Mouse (Mus musculus) left cerebral cortex, postnatal 36 days (tissue): ENCODE results near the gene Clpb. TPM values are rescaled to one million over a fixed set of nuclear protein-coding genes. Genes with fewer than 3 reads are reported as not detected.

Source experiments
- DNase-seq, 2 experiments: peaks; one replicate each; pipeline ENCODE4 v3.0.0; 2021 to 2022; ENCODE audit warnings: low spot score in 2 of 2, mixed read lengths in 1 of 2
- intact Hi-C: fragments of 180-260 bp; cut with DNase I; formaldehyde crosslinking; loops from one replicate; pipeline ENCODE4 v1.15.1; 2025
- total RNA-seq, 2 experiments: library from RNA; stranded (reverse); gene quantifications; 2 replicates each; pipeline ENCODE4 v1.2.3; 2021

Clpb gene
- total RNA-seq, 2 experiments from 2014 or later, result 55.2 to 60.3 TPM

- peak in 1 of 2 experiments; percentile 35 for DNase-seq
- intact Hi-C loops, result no loop called here
Observed at GRCm38 (mm10) chr7:101767335-101767907, 104.0 kb downstream of the Clpb start.

DNA sequence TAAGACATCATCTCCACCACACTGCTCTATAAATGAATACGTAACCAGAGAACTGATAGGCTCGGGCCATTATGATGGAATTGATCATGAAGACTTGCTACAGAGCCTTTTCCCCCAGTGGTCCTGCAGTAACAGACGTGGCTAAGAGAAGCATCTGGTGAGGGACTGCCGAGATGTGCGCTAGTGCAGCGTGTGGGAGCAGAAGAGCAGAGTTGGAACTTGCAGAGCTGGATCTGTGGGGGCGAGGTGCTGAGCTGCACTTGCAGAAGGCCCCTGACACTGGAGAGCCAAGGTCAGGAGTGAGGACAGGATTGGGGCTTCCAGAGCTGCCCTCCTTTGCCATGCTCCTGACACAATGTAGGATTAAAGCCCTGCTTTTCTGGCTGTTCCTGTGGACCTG is 106.6 kb downstream of the Clpb start:
- DNase-seq, result peak; percentile 36 to 43
- intact Hi-C loops, result loop anchor here (5.0 kb wide), 1 partner anchor 103 kb away; no protein-coding TSS in a partner anchor

DNA sequence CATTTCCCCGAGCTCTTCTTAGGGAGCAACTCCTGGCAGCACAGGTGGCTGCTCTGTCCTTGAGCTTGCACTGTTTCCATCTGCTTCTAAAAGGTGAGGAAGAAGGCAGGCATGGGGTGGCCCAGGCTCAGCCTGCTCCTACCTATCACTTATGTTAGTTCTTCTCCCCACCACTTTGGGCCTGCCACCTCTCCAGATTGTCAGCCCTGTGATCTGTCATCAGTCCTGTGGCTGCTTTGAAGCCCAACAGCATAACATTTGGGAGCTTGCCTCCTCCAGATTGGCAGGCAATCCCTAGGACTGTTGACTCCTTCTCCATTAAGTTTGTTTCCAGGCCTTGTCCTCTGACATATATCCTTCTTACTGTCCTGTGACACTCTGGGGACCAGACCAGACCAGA is 108.2 kb downstream of the Clpb start:
- no peak for DNase-seq
- intact Hi-C loops, result loop anchor here (5.0 kb wide), 1 partner anchor 104 kb away; no protein-coding TSS in a partner anchor

DNA sequence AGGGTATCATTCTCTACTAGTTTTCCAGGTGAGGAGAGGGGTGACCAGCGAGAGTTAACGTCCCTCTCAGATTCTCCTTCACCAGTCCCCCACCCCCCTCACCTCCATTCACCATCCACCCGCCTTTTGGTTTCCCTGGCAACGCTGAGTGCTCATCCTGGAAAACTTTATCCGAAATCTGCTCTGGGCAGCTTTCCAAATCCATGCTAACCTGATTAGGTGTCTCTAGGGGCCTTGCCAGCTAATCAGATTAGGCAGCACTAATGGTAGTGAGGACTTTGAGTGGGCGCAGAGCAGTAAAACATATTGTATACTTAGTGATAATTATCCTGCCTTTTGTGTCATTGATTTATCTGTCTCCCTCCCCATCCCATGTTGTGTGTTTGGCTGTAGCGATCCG is 109.3 kb downstream of the Clpb start:
- intact Hi-C loops, result loop anchor here (5.0 kb wide), 1 partner anchor 105 kb away; no protein-coding TSS in a partner anchor
- no peak for DNase-seq

GRCm38 (mm10) chr7:101777053-101777452 is 113.6 kb downstream of the Clpb start:
- intact Hi-C loops, result no loop called here
- DNase-seq, result no peak

GRCm38 (mm10) chr7:101817861-101818401 is 154.5 kb downstream of the Clpb start, which contains the start of gene Phox2a:
TSS of gene Phox2a (plus strand) at chr7:101818313.
- intact Hi-C loops, result no loop called here
- DNase-seq, result no peak

GRCm38 (mm10) chr7:101820295-101821030 is 157.0 kb downstream of the Clpb start:
- DNase-seq, result no peak
- intact Hi-C loops, result no loop called here

DNA sequence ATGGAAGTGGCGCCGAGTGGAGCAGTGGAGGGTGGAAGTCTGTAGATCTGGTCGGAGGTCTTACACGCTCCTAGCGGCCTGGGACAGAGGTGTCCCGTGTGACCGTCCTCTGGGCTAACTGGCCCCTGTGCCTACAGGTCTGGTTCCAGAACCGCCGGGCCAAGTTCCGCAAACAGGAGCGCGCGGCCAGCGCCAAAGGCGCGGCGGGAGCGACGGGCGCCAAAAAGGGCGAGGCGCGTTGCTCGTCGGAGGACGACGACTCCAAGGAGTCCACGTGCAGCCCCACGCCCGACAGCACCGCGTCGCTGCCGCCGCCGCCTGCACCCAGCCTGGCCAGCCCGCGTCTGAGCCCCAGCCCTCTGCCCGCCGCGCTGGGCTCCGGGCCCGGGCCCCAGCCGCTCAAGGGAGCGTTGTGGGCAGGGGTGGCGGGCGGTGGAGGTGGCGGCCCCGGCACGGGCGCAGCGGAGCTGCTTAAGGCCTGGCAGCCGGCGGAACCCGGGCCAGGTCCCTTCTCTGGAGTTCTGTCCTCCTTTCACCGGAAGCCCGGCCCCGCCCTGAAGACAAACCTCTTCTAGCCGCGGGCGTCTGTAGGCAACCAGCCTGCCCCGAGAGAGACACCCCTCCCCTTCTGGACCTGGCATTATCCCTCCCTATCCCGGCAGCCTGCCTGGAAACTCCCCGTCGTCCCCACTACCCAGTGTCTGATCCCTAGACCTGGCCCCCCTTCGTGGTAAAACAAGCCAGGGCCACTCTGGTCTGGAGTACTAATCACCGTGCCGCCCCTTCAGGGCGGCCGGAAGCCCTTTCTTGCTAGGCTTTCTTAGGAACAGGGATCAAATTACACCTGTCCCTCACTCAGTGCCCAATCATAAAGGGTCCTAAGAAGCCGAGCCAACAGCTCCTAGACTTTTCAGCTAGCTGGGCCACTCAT is 158.4 kb downstream of the Clpb start:
- DNase-seq, result peak in 1 of 2 experiments; percentile 12
- intact Hi-C loops, result no loop called here

- DNase-seq, result no peak
- intact Hi-C loops, result no loop called here
Observed at GRCm38 (mm10) chr7:101822836-101823757, 159.7 kb downstream of the Clpb start.

- DNase-seq, result no peak
- intact Hi-C loops, result no loop called here
Observed at GRCm38 (mm10) chr7:101823758-101824630, 160.6 kb downstream of the Clpb start.

DNA sequence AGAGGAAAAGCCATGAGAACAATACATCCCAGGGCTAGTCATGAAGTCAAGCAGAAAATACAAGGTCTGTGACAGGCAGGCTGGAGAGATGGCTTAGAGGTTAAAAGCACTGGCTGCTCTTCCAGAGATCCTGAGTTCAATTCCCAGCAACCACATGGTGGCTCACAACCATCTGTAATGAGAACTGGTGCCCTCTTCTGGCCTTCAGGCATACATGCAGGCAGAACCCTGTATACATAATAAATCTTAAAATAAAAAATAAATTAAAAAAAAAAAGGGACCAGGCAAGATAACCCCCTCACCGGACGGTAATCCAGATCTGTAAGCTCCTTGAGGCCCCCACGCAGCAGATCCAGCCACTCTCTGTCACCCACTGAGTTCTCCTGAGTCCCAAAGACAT is 166.9 kb downstream of the Clpb start:
- DNase-seq, result no peak
- intact Hi-C loops, result no loop called here

GRCm38 (mm10) chr7:101831437-101831836 is 168.0 kb downstream of the Clpb start:
- DNase-seq, result no peak
- intact Hi-C loops, result no loop called here

DNA sequence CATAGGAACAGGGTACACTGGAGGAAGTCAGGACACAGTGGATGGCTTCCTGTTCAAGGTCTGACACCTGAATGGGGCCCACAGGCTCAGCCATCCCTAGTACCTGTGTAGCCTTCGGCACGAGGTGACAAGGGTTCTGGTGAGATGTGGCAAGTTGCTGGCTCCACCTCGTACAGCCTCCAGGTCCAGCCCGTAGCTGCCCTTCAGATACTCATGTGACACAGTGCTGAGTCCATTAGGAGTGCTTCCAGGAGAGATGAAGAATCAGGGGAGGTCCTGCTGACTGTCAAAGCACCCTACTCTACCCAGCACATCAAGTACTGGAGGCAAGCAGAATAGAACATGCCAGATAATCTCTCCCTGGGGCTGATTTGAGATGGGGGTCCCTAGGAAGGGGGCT is 168.9 kb downstream of the Clpb start:
- no peak for DNase-seq
- intact Hi-C loops, result no loop called here

DNA sequence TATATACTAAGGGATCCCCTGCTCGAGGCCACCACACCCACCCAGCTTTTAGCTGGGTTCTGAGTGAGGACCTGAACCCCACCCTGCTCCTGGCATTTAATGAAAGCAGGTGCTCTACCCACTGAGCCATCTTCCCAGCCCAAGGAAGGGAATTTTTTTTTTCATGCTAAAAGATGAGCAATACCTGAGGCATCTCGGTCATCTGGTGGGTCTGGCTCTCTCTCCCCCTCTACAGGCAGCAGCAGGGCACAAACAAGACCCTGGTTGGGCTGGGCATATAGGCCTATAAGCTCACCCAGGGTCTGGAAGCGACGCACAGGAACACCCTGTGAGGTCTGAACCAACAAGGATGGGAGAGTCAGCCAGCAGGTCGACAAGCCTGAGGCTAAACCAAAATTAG is 169.9 kb downstream of the Clpb start:
- no peak for DNase-seq
- intact Hi-C loops, result no loop called here

GRCm38 (mm10) chr7:101833916-101834584 is 170.6 kb downstream of the Clpb start:
- intact Hi-C loops, result no loop called here
- DNase-seq, result no peak

GRCm38 (mm10) chr7:101834903-101835302 is 171.5 kb downstream of the Clpb start:
- intact Hi-C loops, result loop anchor here (5.0 kb wide), 2 partner anchors 62 to 168 kb away; no protein-coding TSS in a partner anchor
- no peak for DNase-seq

GRCm38 (mm10) chr7:101835457-101836109 is 172.2 kb downstream of the Clpb start:
- intact Hi-C loops, result loop anchor here (5.0 kb wide), 2 partner anchors 62 to 168 kb away; no protein-coding TSS in a partner anchor
- DNase-seq, result no peak
